Mouse (Mus musculus): Measurements from ENCODE around the gene Gm20388. TPM values are rescaled to one million over a fixed set of nuclear protein-coding genes. Genes with fewer than 3 reads are reported as not detected.

Gene Gm20388
- polyA plus RNA-seq, 1 experiment from 2014 or later = not detected

DNA sequence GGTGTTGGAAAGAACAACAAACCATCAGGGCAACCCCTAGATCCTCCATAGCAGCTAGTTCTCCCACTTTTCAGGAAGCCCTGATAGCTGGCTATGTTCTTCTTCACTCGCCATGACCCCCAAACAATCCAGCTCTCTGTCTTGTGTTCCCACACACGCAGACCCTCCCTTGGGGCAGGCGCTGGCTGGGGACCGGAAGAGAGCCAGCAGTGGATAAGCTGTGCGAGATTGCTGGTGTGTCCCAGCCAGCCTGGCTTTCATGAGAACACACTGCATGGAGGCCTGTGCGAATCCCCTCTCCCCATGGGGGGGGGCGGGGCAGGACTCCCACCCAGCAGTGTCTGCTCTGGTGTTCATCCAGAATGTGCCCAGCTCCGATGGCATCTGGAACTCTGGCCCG lies 1278.4 kb downstream of the Gm20388 start:
- Histone ChIP-seq H3K27ac (peak overlapping the region; percentile 39), H3K27me3 (peaks cover 23% of the 10 kb centered on the region), H3K9ac (no peak overlapping the region), H3K4me2 (no peak overlapping the region), H3K36me3 (no peaks in the 10 kb centered on the region), H3K4me1 (replicated peaks) (peaks cover 20% of the 10 kb centered on the region), H3K9me3 (replicated peaks) (no peaks in the 10 kb centered on the region), H3K4me3 (no peak overlapping the region)
- WGBS = 31% methylated on average over 9 of the region's 9 CpGs
- ATAC-seq (replicated peaks; ENCODE audit: insufficient number of reproducible peaks, insufficient read depth, low FRiP score, low read depth) = no peak

DNA sequence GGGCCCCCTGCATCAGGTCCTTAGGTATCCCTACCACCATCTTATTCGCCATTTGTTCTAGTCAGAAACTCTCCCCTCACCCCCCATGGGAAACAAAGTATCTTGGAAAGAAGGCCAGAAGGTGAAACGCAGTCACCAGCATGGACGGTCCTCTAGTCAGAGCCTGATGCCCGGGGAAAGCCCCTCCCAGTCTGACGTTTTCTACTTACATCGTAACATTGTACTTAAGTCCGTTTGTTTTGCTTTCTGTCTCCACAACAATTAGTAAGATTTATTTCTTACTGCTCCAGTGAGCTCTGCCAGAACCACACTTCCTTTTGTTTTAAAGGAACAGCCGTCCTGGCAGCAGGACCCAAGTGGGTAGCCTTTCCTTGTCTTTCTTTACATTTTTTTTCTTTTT lies 1281.8 kb downstream of the Gm20388 start:
- no peak overlapping the region for H3K27ac ChIP-seq
- 50% methylated on average over 8 of the region's 8 CpGs for WGBS
- no peak overlapping the region for H3K4me2 ChIP-seq
- H3K4me3 ChIP-seq = no peak overlapping the region
- H3K4me1 ChIP-seq (replicated peaks) = peaks cover 18% of the 10 kb centered on the region
- ATAC-seq (replicated peaks; ENCODE audit: insufficient number of reproducible peaks, insufficient read depth, low FRiP score, low read depth) = no peak
- H3K9me3 ChIP-seq (replicated peaks) = no peaks in the 10 kb centered on the region
- peaks cover 37% of the 10 kb centered on the region for H3K27me3 ChIP-seq
- no peaks in the 10 kb centered on the region for H3K36me3 ChIP-seq
- H3K9ac ChIP-seq = no peak overlapping the region

DNA sequence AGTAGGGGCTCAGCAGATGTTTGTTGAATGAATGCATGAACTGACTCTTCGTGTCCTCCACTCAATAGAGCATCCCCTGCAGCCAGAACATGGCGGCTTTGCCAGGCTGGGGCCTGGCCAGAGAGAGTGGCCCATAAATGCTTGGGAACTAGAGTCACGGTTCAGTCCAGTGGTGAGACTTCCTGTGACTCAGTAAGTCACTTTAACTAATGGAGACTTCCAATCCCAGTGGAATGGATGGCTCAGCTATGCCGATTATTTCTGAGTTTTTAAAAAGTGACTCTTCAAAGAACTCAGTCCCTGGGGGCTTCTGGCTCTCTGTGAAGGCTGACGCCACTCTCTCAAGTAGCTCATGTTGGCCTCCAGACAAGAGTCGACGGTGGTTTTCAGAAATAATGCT lies 1285.3 kb downstream of the Gm20388 start:
- no peak for ATAC-seq (replicated peaks; ENCODE audit: insufficient number of reproducible peaks, insufficient read depth, low FRiP score, low read depth)
- Histone ChIP-seq H3K27me3 (peaks cover 34% of the 10 kb centered on the region), H3K36me3 (no peaks in the 10 kb centered on the region), H3K4me2 (no peak overlapping the region), H3K27ac (no peak overlapping the region), H3K9ac (no peak overlapping the region), H3K4me3 (no peak overlapping the region), H3K9me3 (replicated peaks) (no peaks in the 10 kb centered on the region), H3K4me1 (replicated peaks) (peaks cover 8% of the 10 kb centered on the region; the same call in 1 of the 2 replicates)
- 63% methylated on average over 7 of the region's 7 CpGs for WGBS

DNA sequence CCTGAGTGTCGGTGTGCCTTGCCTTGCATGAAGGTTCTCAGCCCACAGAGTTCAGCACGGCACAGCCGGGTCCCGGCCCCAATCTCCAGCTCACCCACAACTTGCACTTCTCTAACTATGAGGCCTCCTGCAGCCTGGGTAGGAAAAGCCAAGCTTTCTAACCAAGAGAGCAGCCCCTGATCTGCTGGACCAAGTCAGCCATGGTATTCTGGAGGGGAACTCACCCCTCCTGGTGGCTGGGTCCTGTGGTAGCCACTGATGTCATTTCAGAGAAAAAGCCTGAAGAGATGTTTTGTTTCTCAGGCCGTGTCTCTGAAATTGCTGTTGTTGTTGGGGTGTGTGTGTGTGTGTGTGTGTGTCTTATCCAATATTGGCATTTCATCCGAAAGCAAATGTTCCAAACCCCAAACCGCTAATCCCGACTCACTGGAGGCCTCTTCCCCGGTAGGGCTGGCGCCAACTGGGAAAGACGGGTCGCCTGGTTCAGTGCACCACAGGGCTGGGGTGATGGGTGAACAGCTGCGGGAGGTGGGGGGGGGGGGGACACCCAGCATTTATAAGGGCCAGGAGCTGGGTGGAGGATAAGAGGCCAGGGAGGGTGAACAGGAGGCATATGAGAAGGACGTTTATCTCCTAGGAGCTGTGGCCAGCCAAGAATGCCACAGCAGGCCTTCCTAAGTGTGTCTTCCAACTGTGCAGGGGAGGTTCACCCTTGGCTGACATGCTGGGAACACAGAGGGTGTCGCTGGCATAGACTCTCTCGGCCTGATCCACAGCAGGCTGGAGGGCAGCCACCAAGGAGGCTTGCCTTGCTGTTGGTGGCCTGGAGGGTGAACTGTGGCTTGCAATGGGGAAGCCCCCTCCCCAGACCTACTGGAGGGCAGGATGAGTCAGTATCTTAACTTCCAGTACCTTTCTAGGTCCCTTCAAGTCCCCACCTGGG lies 1286.4 kb downstream of the Gm20388 start:
- ATAC-seq (replicated peaks; ENCODE audit: insufficient number of reproducible peaks, insufficient read depth, low FRiP score, low read depth) = no peak
- H3K36me3 ChIP-seq = no peaks in the 10 kb centered on the region
- H3K4me1 ChIP-seq (replicated peaks) = peaks cover 11% of the 10 kb centered on the region
- 82% methylated on average over 16 of the region's 16 CpGs for WGBS
- no peak overlapping the region for H3K9ac ChIP-seq
- no peak overlapping the region for H3K4me3 ChIP-seq
- H3K4me2 ChIP-seq = no peak overlapping the region
- H3K27ac ChIP-seq = no peak overlapping the region
- peaks cover 27% of the 10 kb centered on the region; the same call in 1 of the 2 replicates for H3K27me3 ChIP-seq
- H3K9me3 ChIP-seq (replicated peaks) = no peaks in the 10 kb centered on the region

DNA sequence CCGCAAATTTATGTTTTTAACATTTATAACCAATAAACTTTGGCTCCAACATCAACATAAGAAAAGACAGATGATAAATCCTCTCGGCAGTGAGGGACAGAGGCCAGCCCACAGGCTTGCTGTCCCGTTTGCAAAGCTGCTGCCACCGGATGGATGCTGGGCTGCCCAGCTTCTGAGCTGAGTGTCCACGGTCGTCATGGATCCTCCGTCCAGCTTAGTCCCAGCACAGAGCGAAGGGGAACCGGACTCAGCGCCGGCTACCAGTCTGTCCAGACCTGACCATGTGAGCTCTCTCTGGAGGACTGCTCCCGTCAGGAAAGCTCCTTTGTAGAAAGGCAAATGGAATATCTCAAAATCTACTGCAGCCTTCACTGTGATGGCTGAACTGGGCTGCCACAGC lies 1289.4 kb downstream of the Gm20388 start:
- Histone ChIP-seq H3K27me3 (0 out of 2 replicates have a peak, but pooled peaks cover 14% of the 10 kb centered on the region), H3K9me3 (replicated peaks) (no peaks in the 10 kb centered on the region), H3K4me1 (replicated peaks) (peaks cover 8% of the 10 kb centered on the region), H3K4me3 (no peak overlapping the region), H3K27ac (no peak overlapping the region), H3K9ac (no peak overlapping the region), H3K4me2 (no peak overlapping the region), H3K36me3 (no peaks in the 10 kb centered on the region)
- no peak for ATAC-seq (replicated peaks; ENCODE audit: insufficient number of reproducible peaks, insufficient read depth, low FRiP score, low read depth)
- WGBS = 34% methylated on average over 12 of the region's 12 CpGs

DNA sequence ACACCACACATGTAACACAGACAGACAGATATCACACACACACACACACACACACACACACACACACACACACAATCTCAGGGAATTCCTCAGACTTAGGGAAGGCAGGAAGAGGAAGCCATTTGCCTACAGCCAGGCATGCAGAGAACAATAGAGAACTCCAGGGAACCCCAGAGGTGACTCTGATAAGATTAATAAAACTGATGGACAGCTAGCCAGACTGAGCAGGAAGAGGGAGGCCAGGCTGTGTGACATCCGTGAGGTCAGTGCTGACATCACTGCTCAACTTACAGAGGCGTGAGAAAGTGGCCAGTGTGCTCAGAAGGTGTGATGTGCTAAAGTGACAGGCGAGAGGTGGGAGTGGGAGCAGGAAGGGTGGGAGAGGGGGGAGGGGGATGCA lies 1290.3 kb downstream of the Gm20388 start:
- Histone ChIP-seq H3K27me3 (0 out of 2 replicates have a peak, but pooled peaks cover 12% of the 10 kb centered on the region), H3K4me1 (replicated peaks) (peaks cover 8% of the 10 kb centered on the region), H3K36me3 (no peaks in the 10 kb centered on the region), H3K27ac (0 out of 2 replicates have a peak overlapping the region, but pooled peaks have one; percentile 5), H3K4me2 (no peak overlapping the region), H3K9ac (no peak overlapping the region), H3K9me3 (replicated peaks) (no peaks in the 10 kb centered on the region), H3K4me3 (no peak overlapping the region)
- peak; percentile 76 for ATAC-seq (replicated peaks; ENCODE audit: insufficient number of reproducible peaks, insufficient read depth, low FRiP score, low read depth)
- 25% methylated on average over 3 of the region's 3 CpGs for WGBS

DNA sequence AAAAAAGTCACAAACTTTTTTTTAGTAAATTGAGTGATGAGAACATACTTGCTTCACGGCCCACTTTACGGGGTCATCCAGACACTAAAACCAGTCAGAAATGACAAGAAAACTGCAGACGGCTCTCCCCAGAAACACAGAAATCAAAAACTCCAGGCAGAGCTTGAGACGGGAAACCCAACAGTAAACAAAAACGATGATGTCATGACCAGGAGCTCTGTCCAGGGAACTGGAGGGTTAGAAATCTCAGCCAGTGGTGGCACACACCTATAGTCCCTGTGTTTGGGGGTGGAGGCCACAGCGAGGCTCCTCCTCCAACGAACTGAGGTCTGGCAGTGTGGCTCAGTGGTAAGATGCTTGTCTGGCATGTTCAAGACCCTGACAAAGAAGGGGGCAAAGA lies 1291.0 kb downstream of the Gm20388 start:
- Histone ChIP-seq H3K36me3 (no peaks in the 10 kb centered on the region), H3K27ac (0 out of 2 replicates have a peak overlapping the region, but pooled peaks have one; percentile 5), H3K9me3 (replicated peaks) (no peaks in the 10 kb centered on the region), H3K27me3 (0 out of 2 replicates have a peak, but pooled peaks cover 12% of the 10 kb centered on the region), H3K9ac (no peak overlapping the region), H3K4me3 (no peak overlapping the region), H3K4me2 (no peak overlapping the region), H3K4me1 (replicated peaks) (peaks cover 8% of the 10 kb centered on the region)
- no peak for ATAC-seq (replicated peaks; ENCODE audit: insufficient number of reproducible peaks, insufficient read depth, low FRiP score, low read depth)
- WGBS = 68% methylated on average over 7 of the region's 7 CpGs

DNA sequence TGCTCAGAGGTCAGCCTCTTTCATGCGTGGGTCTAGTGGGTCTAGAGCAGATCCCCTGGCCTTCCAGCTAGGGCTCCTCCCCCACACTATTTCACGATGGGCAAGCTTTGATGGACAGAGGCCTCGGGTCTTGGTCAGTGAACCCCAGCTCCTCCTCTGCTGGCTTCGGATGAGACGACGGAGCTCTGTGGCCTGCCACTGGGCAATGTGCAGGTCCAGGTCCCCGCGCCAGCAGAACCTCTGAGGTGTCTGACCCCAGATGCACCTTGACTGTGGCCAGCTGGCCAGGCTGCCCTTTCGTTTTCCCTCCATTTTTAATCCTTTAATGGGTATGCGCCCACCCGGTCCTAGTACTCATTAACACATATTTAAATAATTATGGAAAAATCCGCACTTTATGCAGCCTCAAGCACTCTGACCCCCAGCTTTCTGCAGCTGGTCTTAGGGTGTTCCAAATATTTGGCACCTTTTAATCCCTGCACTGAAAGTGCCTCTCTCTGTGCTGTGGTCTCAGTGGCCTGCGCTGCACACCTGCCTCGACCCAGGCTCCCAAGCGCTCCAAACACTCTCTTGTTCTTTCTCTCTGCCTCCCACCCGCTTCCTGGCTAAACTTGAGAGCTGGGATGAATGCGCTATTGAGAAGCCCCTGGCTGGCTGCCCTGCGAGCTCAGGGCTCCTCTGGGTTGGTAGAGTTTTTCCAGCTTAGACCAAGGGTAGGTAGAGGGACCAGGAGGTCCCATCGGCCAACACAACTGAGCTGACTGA lies 1293.2 kb downstream of the Gm20388 start:
- no peak for ATAC-seq (replicated peaks; ENCODE audit: insufficient number of reproducible peaks, insufficient read depth, low FRiP score, low read depth)

DNA sequence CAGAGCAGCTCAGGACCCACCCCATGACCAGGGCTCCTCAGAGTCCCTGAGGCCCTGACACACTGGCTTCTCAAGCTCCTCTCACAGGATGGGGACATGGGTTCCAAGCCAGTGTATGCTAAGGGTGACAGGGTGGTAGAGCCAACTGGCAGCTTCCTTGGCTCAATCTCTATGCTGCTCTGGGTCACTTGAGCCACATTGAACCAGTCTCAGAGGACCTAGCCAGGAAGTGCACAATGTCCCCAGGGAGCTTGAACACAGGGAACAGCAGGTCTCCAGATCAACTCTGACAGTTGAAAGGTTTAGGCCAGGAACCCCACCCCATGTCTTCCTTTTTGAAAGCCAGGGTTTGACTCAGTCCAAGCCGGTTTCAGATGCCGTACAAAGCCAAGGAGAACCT lies 1296.5 kb downstream of the Gm20388 start:
- no peak overlapping the region for H3K4me2 ChIP-seq
- H3K9me3 ChIP-seq (replicated peaks) = no peaks in the 10 kb centered on the region
- H3K4me3 ChIP-seq = no peak overlapping the region
- 59% methylated on average over 2 of the region's 2 CpGs for WGBS
- H3K27me3 ChIP-seq = no peaks in the 10 kb centered on the region
- H3K36me3 ChIP-seq = no peaks in the 10 kb centered on the region
- ATAC-seq (replicated peaks; ENCODE audit: insufficient number of reproducible peaks, insufficient read depth, low FRiP score, low read depth) = no peak
- H3K4me1 ChIP-seq (replicated peaks) = no peaks in the 10 kb centered on the region
- H3K27ac ChIP-seq = no peak overlapping the region
- no peak overlapping the region for H3K9ac ChIP-seq

More for the DNA sequence above, 1293.2 kb downstream of the Gm20388 start:
- Histone ChIP-seq H3K4me3 (no peak overlapping the region), H3K9ac (no peak overlapping the region), H3K9me3 (replicated peaks) (no peaks in the 10 kb centered on the region), H3K36me3 (no peaks in the 10 kb centered on the region), H3K4me1 (replicated peaks) (peaks cover 5% of the 10 kb centered on the region), H3K27me3 (0 out of 2 replicates have a peak, but pooled peaks cover 6% of the 10 kb centered on the region), H3K27ac (no peak overlapping the region), H3K4me2 (no peak overlapping the region)
- 70% methylated on average over 19 of the region's 19 CpGs for WGBS

DNA sequence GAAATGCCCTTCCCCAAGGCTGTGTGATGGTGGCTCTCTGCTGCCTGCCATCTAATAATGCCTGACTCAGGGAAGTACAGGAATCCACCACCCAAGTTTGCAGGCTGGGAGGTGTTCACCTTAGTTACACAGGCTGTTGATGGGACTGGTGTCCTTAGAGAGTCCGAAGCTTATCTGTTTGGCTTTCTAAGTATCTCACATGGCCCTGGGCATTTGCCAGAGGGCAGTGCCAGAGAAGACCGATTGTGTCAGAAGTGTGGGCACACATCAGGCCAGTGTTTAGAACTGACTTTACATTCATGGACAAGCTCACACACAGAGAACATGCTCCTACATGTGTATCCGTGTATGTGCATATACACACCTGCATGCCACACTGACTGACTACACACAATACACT lies 1300.0 kb downstream of the Gm20388 start:
- Histone ChIP-seq H3K4me1 (replicated peaks) (no peaks in the 10 kb centered on the region), H3K4me2 (no peak overlapping the region), H3K27ac (no peak overlapping the region), H3K4me3 (no peak overlapping the region), H3K9me3 (replicated peaks) (no peaks in the 10 kb centered on the region), H3K36me3 (no peaks in the 10 kb centered on the region), H3K27me3 (no peaks in the 10 kb centered on the region), H3K9ac (no peak overlapping the region)
- no peak for ATAC-seq (replicated peaks; ENCODE audit: insufficient number of reproducible peaks, insufficient read depth, low FRiP score, low read depth)
- WGBS = 70% methylated on average over 3 of the region's 3 CpGs

DNA sequence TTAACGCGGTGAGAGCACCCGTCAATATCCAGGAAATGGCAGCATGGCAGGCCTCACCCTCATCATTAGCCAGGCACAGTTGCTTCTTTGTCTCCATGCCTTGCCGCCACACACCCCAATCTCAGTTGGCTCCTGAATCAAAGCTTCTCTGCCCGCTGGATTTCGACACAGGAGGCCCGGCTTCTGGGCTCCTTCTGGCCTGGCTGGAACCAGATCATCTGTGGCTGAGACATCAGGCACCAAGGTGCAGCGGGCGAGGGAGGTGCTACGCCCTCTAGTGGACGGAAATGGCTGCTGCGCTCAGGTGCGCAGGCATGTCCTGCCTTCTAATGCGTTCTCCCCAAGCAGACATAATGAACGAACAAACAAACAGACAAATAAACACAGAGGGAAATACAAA lies 1302.6 kb downstream of the Gm20388 start:
- Histone ChIP-seq H3K9ac (no peak overlapping the region), H3K4me2 (no peak overlapping the region), H3K4me1 (replicated peaks) (no peaks in the 10 kb centered on the region), H3K36me3 (no peaks in the 10 kb centered on the region), H3K27me3 (no peaks in the 10 kb centered on the region), H3K4me3 (no peak overlapping the region), H3K27ac (no peak overlapping the region), H3K9me3 (replicated peaks) (no peaks in the 10 kb centered on the region)
- WGBS = 47% methylated on average over 15 of the region's 15 CpGs
- ATAC-seq (replicated peaks; ENCODE audit: insufficient number of reproducible peaks, insufficient read depth, low FRiP score, low read depth) = no peak
